In genomic region chr3:122475735-122476134, GRCm38 (mm10) we compare ENCODE assay signal across 10 mouse cellular contexts.
DNase-seq lines count a peak whose midpoint lies in the region; ATAC-seq lines count a peak whose summit lies in the region.
"Had no signal": no experiment of that assay in that cellular context is flagged by ENCODE, and none has a peak within 500 bp of the region (broad histone marks: within the 10 kb centered on the region; RNA-seq: fewer than 3 reads in every experiment).

No protein-coding gene starts in this region.

- ATAC-seq in midbrain, embryonic 11.5 days (ENCODE audit: low FRiP score): peak; percentile 83

- H3K27ac ChIP-seq in midbrain, embryonic 11.5 days (ENCODE audit: low read depth, low read length): peak overlapping the region; percentile 41; the same call in 1 of the 2 replicates
- H3K27ac ChIP-seq: macrophage had no signal

- no peak overlapping the region for H3K4me3 ChIP-seq in midbrain, embryonic 11.5 days (ENCODE audit: low read depth, low read length)

- H3K27me3 ChIP-seq in midbrain, embryonic 11.5 days (ENCODE audit: control insufficient read depth, insufficient read depth, low read length): no peaks in the 10 kb centered on the region

- 10% methylated on average over 1 of the region's 1 CpGs for WGBS in midbrain, embryonic 11.5 days

- peak; percentile 25 for DNase-seq in A20 (ENCODE audit: low read depth, low spot score)
- peak; percentile 59 for DNase-seq in ZHBTc4 (ENCODE audit: low read depth, low spot score)
- peak; percentile 80 for DNase-seq in forelimb bud, embryonic 11.5 days (ENCODE audit: low read depth, low spot score)
- peak; percentile 92 for DNase-seq in midbrain, embryonic 11.5 days (ENCODE audit: low spot score, missing footprints)
- no peak for DNase-seq in kidney, adult 9 months
- no peak for DNase-seq in c-Kit-positive CD71-positive TER-119-positive erythroid progenitor cells, embryonic 14.5 days (ENCODE audit: low spot score)
- no peak for DNase-seq in Muller cell, postnatal 12 days (ENCODE audit: inconsistent ontology term)
- no peak for DNase-seq in spleen, postnatal 10 days (ENCODE audit: low spot score in 2 of 2)

- H3K4me2 ChIP-seq in midbrain, embryonic 11.5 days: no peak overlapping the region

- no peak overlapping the region; the same call in 1 of the 2 replicates for H3K9ac ChIP-seq in midbrain, embryonic 11.5 days (ENCODE audit: low read length)

- H3K4me1 ChIP-seq in midbrain, embryonic 11.5 days (ENCODE audit: control insufficient read depth, insufficient read depth, low read length): peaks cover 47% of the 10 kb centered on the region

- no peaks in the 10 kb centered on the region for H3K9me3 ChIP-seq in midbrain, embryonic 11.5 days (ENCODE audit: control insufficient read depth, low read length)
- H3K9me3 ChIP-seq: G1E had no signal

- H3K36me3 ChIP-seq in midbrain, embryonic 11.5 days (ENCODE audit: control insufficient read depth, insufficient read depth, low read length): no peaks in the 10 kb centered on the region
- H3K36me3 ChIP-seq: G1E had no signal

Comparison
In these comparisons a context has a peak if more than half of its experiments do, and no peak if none do; other contexts are left out.
1. DNase-seq: peak in A20 (single experiment), ZHBTc4 (single experiment), forelimb bud, embryonic 11.5 days (single experiment) and midbrain, embryonic 11.5 days (single experiment); none in kidney, adult 9 months (single experiment), c-Kit-positive CD71-positive TER-119-positive erythroid progenitor cells, embryonic 14.5 days (single experiment), Muller cell, postnatal 12 days (single experiment) and spleen, postnatal 10 days (0 of 2).